Mouse (Mus musculus) heart, embryonic 11.5 days (tissue): ENCODE results near the gene Gm49384. TPM values are rescaled to one million over a fixed set of nuclear protein-coding genes. Genes with fewer than 3 reads are reported as not detected.

ENCODE experiments used
- ATAC-seq: fragments of 200-750 bp; cut with Nextera tagmentation; replicated peaks from 2 replicates; pipeline ENCODE4 v1.8.0; 2017; ENCODE audit warnings: moderate library complexity; ENCODE audit not compliant: insufficient number of reproducible peaks, low FRiP score, low TSS enrichment
- H3K27ac ChIP-seq: fragments of 300-500 bp; sonication (generic); 2 replicates; pipeline ENCODE4 v1.5.1; 2014; ENCODE audit warnings: mild to moderate bottlenecking, low read depth, low read length
- H3K27me3 ChIP-seq: fragments of 300-500 bp; sonication (generic); 2 replicates; pipeline ENCODE4 v1.6.1; 2014; ENCODE audit warnings: mild to moderate bottlenecking, low read length, mixed read lengths; ENCODE audit not compliant: control insufficient read depth, insufficient read depth
- H3K36me3 ChIP-seq: fragments of 300-500 bp; sonication (generic); 2 replicates; pipeline ENCODE4 v1.6.1; 2014; ENCODE audit warnings: mild to moderate bottlenecking, low read length, moderate library complexity, mixed read lengths; ENCODE audit not compliant: control insufficient read depth, insufficient read depth
- H3K4me1 ChIP-seq: fragments of 300-500 bp; sonication (generic); 2 replicates; pipeline ENCODE4 v1.6.1; 2014; ENCODE audit warnings: low read length; ENCODE audit not compliant: control insufficient read depth, insufficient read depth
- H3K4me2 ChIP-seq: fragments of 300-500 bp; sonication (generic); 2 replicates; pipeline ENCODE4 v1.6.1; 2014; ENCODE audit warnings: mild to moderate bottlenecking, moderate library complexity
- H3K4me3 ChIP-seq: fragments of 300-500 bp; sonication (generic); 2 replicates; pipeline ENCODE4 v1.5.1; 2014; ENCODE audit warnings: low read depth, low read length
- H3K9ac ChIP-seq: fragments of 300-500 bp; sonication (generic); 2 replicates; pipeline ENCODE4 v1.6.1; 2014; ENCODE audit warnings: mild to moderate bottlenecking, low read depth, low read length, moderate library complexity
- H3K9me3 ChIP-seq: fragments of 300-500 bp; sonication (generic); replicated peaks from 2 replicates; pipeline ENCODE4 v1.6.1; 2016; ENCODE audit warnings: low read length; ENCODE audit not compliant: control insufficient read depth
- WGBS: fragments of 180-500 bp; shearing (Covaris S2); extraction: QIAGEN DNeasy Blood & Tissue Kit; methylation state at CpG from one replicate; pipeline ENCODE4 v1.1.7; 2014; ENCODE audit not compliant: insufficient replicate concordance; 5-methylcytosine and 5-hydroxymethylcytosine counted together
- polyA plus RNA-seq: library from polyadenylated mRNA; unstranded; fragments of >200 nt; fragmentation: Nextera tagmentation; extraction: Ambion mirVana; gene quantifications from 2 replicates; pipeline ENCODE4 v1.2.1, GENCODE M21; 2014

The Gm49384 gene
- 22.1 and 22.2 TPM in 2 replicates for polyA plus RNA-seq

GRCm38 (mm10) chr12:69204052-69204833 lies at the start of gene Gm49384:
TSS of gene Gm49384 (minus strand) at chr12:69204267.
- no peak for ATAC-seq
- no peaks in the 10 kb centered on the region for H3K4me1 ChIP-seq
- no peak within 1 kb of the TSS for H3K4me2 ChIP-seq
- no peaks in the 10 kb centered on the region for H3K9me3 ChIP-seq
- H3K9ac ChIP-seq: no peak within 1 kb of the TSS
- H3K4me3 ChIP-seq: no peak within 1 kb of the TSS
- H3K27ac ChIP-seq: no peak within 1 kb of the TSS
- no peaks in the 10 kb centered on the region for H3K27me3 ChIP-seq
- peaks cover 9% of the 10 kb centered on the region for H3K36me3 ChIP-seq
- WGBS: 86% methylated on average over 16 of the region's 16 CpGs

- Histone ChIP-seq H3K4me1 (no peaks in the 10 kb centered on the region), H3K27me3 (no peaks in the 10 kb centered on the region), H3K9ac (no peak overlapping the region), H3K27ac (no peak overlapping the region), H3K4me2 (no peak overlapping the region), H3K4me3 (no peak overlapping the region), H3K36me3 (no peaks in the 10 kb centered on the region), H3K9me3 (no peaks in the 10 kb centered on the region)
- 83% methylated on average over 1 of the region's 1 CpGs for WGBS
- no peak for ATAC-seq
Observed at GRCm38 (mm10) chr12:69253806-69254205, 49.7 kb upstream of the Gm49384 start.

GRCm38 (mm10) chr12:69250756-69251155 lies 46.7 kb upstream of the Gm49384 start:
- Histone ChIP-seq H3K4me1 (no peaks in the 10 kb centered on the region), H3K27ac (no peak overlapping the region), H3K9ac (no peak overlapping the region), H3K36me3 (no peaks in the 10 kb centered on the region), H3K4me3 (no peak overlapping the region), H3K9me3 (no peaks in the 10 kb centered on the region), H3K4me2 (no peak overlapping the region), H3K27me3 (no peaks in the 10 kb centered on the region)
- 50% methylated on average over 8 of the region's 8 CpGs for WGBS
- ATAC-seq: no peak

DNA sequence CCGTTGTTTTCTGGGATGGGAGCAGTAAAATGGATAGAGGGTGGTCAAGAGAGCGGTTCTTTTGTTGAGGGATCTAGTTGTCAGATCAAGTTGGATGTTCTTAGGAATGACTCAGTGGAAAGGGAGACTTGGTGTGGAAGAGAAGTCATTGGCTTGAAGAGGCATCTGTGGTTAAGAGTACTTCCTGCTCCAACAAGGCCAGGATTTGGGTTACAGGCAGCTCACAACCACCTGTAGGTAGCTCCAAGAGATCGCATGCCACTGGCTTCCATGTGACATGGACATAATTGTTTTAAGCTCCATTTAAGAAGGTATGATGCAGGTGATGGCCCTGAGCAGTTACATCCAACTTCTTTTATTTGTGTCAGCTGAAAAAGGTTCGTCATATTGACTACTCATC lies 45.7 kb upstream of the Gm49384 start:
- Histone ChIP-seq H3K27me3 (no peaks in the 10 kb centered on the region), H3K36me3 (no peaks in the 10 kb centered on the region), H3K4me2 (no peak overlapping the region), H3K4me3 (no peak overlapping the region), H3K27ac (no peak overlapping the region), H3K9me3 (no peaks in the 10 kb centered on the region), H3K4me1 (no peaks in the 10 kb centered on the region), H3K9ac (no peak overlapping the region)
- ATAC-seq: no peak
- 82% methylated on average over 4 of the region's 4 CpGs for WGBS

- ATAC-seq: peak; percentile 82
- Histone ChIP-seq H3K9me3 (no peaks in the 10 kb centered on the region), H3K9ac (peak overlapping the region; percentile 91), H3K27ac (peak overlapping the region; percentile 89), H3K4me3 (peak overlapping the region; percentile 78), H3K36me3 (no peaks in the 10 kb centered on the region), H3K4me1 (0 out of 2 replicates have a peak, but pooled peaks cover 3% of the 10 kb centered on the region), H3K27me3 (no peaks in the 10 kb centered on the region), H3K4me2 (peak overlapping the region; percentile 67)
- under 1% methylated on average over 63 of the region's 64 CpGs for WGBS
Observed at GRCm38 (mm10) chr12:69241771-69242431, 37.8 kb upstream of the Gm49384 start.

DNA sequence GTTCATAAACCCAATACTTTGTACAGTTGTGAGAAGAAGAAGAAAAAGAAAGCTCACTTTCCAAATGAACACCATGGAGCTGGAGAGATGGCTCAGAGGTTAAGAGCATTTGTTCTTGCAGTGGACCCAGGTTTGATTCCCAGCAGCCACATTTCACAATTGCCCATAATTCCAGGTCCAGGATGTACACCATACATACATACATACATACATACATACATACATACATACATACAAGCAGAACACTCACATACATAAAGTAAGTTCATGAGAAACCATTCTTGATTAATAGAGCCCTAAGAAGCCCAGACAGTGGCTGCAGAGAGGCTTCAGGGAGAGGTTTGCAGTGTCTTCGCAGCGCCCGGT lies 37.3 kb upstream of the Gm49384 start:
- Histone ChIP-seq H3K36me3 (no peaks in the 10 kb centered on the region), H3K9me3 (no peaks in the 10 kb centered on the region), H3K4me2 (peak overlapping the region; percentile 67), H3K27me3 (no peaks in the 10 kb centered on the region), H3K4me3 (peak overlapping the region; percentile 78), H3K9ac (peak overlapping the region; percentile 91), H3K4me1 (0 out of 2 replicates have a peak, but pooled peaks cover 3% of the 10 kb centered on the region), H3K27ac (peak overlapping the region; percentile 89)
- WGBS: 0% methylated on average over 3 of the region's 3 CpGs
- no peak for ATAC-seq

DNA sequence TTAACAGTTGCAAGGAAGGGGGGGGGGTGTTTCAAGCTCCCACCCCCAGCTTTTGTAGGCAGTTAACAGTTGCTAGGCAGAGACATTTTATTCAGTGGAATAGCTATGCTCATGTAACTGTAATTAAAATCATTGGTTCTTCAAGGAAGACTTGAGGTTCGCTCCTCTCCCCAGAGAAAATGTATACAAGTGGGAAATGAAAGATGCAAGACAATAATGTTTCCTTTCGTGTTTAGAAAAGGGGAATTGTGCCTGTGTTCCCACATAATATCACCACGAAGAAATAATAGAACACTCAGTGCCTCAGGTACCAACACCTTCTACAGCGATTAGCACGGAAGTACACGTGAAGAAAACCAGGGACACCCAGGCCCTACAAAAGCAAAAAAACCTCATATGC lies 36.8 kb upstream of the Gm49384 start, which contains the start of gene Klhdc1:
TSS of gene Klhdc1 (plus strand) at position 301 of the 400 bp plus-strand sequence.
- WGBS: 65% methylated on average over 6 of the region's 6 CpGs
- Histone ChIP-seq H3K4me1 (0 out of 2 replicates have a peak, but pooled peaks cover 3% of the 10 kb centered on the region), H3K4me3 (peak within 1 kb of the TSS; percentile 78), H3K4me2 (peak within 1 kb of the TSS; percentile 67), H3K9ac (peak within 1 kb of the TSS; percentile 91), H3K27ac (peak within 1 kb of the TSS; percentile 89), H3K27me3 (no peaks in the 10 kb centered on the region), H3K9me3 (no peaks in the 10 kb centered on the region), H3K36me3 (no peaks in the 10 kb centered on the region)
- no peak for ATAC-seq

DNA sequence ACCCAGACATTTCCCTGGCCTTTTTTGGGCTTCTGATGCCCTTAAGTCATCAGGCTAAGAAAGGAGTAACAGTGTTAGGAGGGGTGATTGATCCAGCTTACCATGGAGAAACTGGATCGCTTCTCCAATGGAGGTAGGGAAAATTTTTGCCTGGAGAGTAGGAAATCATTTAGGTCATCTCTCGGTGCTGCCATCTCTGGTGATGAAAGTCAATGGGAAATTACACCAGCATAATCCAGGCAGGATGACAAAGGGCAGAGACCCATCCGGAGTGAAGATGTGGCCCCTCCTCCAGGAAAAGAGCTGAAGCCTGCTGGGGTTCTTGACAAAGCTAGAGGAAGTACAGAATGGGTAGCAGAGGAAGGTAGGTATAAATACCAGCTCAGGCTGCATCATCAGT lies 34.2 kb upstream of the Gm49384 start:
- ATAC-seq: no peak
- Histone ChIP-seq H3K36me3 (no peaks in the 10 kb centered on the region), H3K27me3 (no peaks in the 10 kb centered on the region), H3K27ac (no peak overlapping the region), H3K4me1 (0 out of 2 replicates have a peak, but pooled peaks cover 3% of the 10 kb centered on the region), H3K9ac (no peak overlapping the region), H3K4me2 (no peak overlapping the region), H3K4me3 (no peak overlapping the region), H3K9me3 (no peaks in the 10 kb centered on the region)
- WGBS: 36% methylated on average over 3 of the region's 3 CpGs
